Mouse (Mus musculus) gonadal fat pad, adult 2 months (tissue): ENCODE results near the gene Hoxa3. TPM values are rescaled to one million over a fixed set of nuclear protein-coding genes. Genes with fewer than 3 reads are reported as not detected.

Experiments used
- DNase-seq: peaks from one replicate; pipeline ENCODE4 v3.0.0-alpha.2; 2012; ENCODE audit warnings: low read depth
- polyA plus RNA-seq: library from polyadenylated mRNA; depleted of rRNA; stranded (reverse); fragments of >200 nt; gene quantifications from 2 replicates; pipeline ENCODE4 v1.2.3, GENCODE M21; 2012; rRNA removed

The Hoxa3 gene
- 5.6 and 8.2 TPM in 2 replicates for polyA plus RNA-seq

- DNase-seq = no peak
Observed at GRCm38 (mm10) chr6:52213119-52213986, at the start of gene Hoxa3, which contains the start of gene Gm28308. Gene Hoxa3, minus strand, starts transcription at chr6:52213336. Gene Gm28308, minus strand, starts transcription at chr6:52213339.

GRCm38 (mm10) chr6:52262463-52263320 is 49.6 kb upstream of the Hoxa3 start:
- DNase-seq = no peak

GRCm38 (mm10) chr6:52261751-52262462 is 48.8 kb upstream of the Hoxa3 start:
- no peak for DNase-seq

GRCm38 (mm10) chr6:52260654-52261575 is 47.8 kb upstream of the Hoxa3 start, which contains the start of gene Hoxa13:
Gene Hoxa13, minus strand, starts transcription at chr6:52260880.
- DNase-seq = no peak

GRCm38 (mm10) chr6:52259811-52260261 is 46.7 kb upstream of the Hoxa3 start:
- no peak for DNase-seq

- DNase-seq = no peak
Observed at GRCm38 (mm10) chr6:52259081-52259790, 46.1 kb upstream of the Hoxa3 start.

- no peak for DNase-seq
Observed at GRCm38 (mm10) chr6:52256956-52257355, 43.8 kb upstream of the Hoxa3 start.

GRCm38 (mm10) chr6:52253511-52254500 is 40.7 kb upstream of the Hoxa3 start:
- no peak for DNase-seq

GRCm38 (mm10) chr6:52252775-52253376 is 39.7 kb upstream of the Hoxa3 start:
- DNase-seq = no peak

- no peak for DNase-seq
Observed at GRCm38 (mm10) chr6:52252016-52252774, 39.1 kb upstream of the Hoxa3 start.

GRCm38 (mm10) chr6:52251177-52251879 is 38.2 kb upstream of the Hoxa3 start:
- DNase-seq = no peak

- no peak for DNase-seq
Observed at GRCm38 (mm10) chr6:52249826-52250225, 36.7 kb upstream of the Hoxa3 start.

GRCm38 (mm10) chr6:52249415-52249738 is 36.2 kb upstream of the Hoxa3 start:
- DNase-seq = no peak

- no peak for DNase-seq
Observed at GRCm38 (mm10) chr6:52248638-52249414, 35.7 kb upstream of the Hoxa3 start.

- no peak for DNase-seq
Observed at GRCm38 (mm10) chr6:52247766-52248637, 34.9 kb upstream of the Hoxa3 start.
